Mouse (Mus musculus): ENCODE measurements around the gene Shd. TPM values are rescaled to one million over a fixed set of nuclear protein-coding genes. Genes with fewer than 3 reads are reported as not detected.

Gene Shd
- polyA plus RNA-seq, 1 experiment = not detected

DNA sequence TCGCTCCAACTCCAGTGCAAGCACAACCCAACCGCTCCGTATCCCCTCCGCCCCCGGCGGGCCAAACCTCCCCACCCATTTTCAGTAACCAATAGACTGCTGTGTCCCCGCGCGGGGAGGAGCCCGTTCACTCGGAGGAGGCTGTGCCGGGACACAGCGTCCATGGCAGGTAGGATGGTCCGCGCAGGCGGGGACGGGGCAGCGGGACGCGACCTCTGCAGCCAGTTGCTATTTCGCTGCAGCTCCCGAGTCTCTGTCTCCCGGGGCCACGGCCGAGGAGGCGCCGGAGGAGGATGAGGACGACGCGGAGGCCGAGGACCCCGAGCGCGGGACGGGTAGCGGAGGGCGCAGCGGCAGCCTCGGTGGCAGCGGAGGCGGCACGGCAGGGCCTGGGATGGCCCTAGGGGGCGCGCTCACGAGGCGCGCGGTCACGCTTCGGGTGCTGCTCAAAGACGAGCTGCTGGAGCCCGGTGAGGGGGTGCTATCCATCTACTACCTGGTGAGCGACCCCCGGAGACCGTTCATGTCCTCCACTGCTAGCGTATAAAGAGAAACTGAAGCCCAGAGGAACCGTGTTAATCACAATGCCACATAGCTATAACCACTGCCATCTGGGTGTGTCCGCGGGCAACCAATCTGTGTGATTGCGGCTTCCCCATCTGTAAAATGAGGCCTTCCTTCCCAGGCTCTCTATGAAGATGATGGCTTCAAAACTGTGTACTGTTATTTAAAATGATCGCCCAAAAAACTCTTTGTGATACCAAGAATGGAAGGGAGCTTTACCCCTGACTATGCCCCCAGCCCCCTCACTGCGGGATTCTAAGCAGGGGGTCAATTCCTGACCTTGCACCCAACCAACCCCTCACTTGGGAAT is 39.1 kb downstream of the Shd start:
- Histone ChIP-seq H3K4me1 (ENCODE audit: control insufficient read depth, insufficient read depth, low read length) (peaks cover 14% of the 10 kb centered on the region), H3K27ac (ENCODE audit: insufficient read depth, low read depth, low read length) (no peak overlapping the region; the same call in 1 of the 2 replicates), H3K4me3 (ENCODE audit: insufficient read depth, low read depth, low read length) (peak overlapping the region; percentile 58)
- TF ChIP-seq POLR2A (IDR thresholded peaks at IDR 0.05; ENCODE audit: insufficient read depth, low read depth, low read length) = peak; percentile 74
- TF ChIP-seq CTCF (IDR thresholded peaks at IDR 0.05; ENCODE audit: insufficient read depth, low read depth, low read length) = peak; percentile 32; the same call in 1 of the 2 replicates
- WGBS = under 1% methylated on average over 55 of the region's 62 CpGs

- WGBS = 48% methylated on average over 2 of the region's 2 CpGs
Measured at GRCm38 (mm10) chr17:56009962-56010240, 39.6 kb downstream of the Shd start.

DNA sequence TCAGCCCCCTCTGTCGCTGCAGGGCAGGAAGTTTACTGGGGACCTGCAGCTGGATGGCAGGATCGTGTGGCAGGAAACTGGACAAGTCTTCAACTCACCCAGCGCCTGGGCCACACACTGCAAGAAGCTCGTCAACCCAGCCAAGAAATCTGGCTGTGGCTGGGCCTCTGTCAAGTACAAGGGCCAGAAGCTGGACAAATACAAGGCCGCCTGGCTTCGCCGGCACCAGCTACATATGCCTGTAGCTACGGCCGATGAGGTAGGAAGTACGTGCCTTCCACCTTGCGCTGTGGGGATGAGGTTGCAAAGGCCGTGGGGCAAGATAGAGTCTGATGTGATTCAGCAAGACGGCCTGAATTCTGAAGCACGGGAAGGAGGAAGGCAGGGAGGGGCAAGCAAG is 40.0 kb downstream of the Shd start:
- Histone ChIP-seq H3K4me3 (ENCODE audit: insufficient read depth, low read depth, low read length) (no peak overlapping the region), H3K4me1 (ENCODE audit: control insufficient read depth, insufficient read depth, low read length) (peaks cover 14% of the 10 kb centered on the region), H3K27ac (ENCODE audit: insufficient read depth, low read depth, low read length) (no peak overlapping the region)
- TF ChIP-seq POLR2A (IDR thresholded peaks at IDR 0.05; ENCODE audit: insufficient read depth, low read depth, low read length) (no peak), CTCF (IDR thresholded peaks at IDR 0.05; ENCODE audit: insufficient read depth, low read depth, low read length) (no peak)
- 65% methylated on average over 14 of the region's 14 CpGs for WGBS

More at GRCm38 (mm10) chr17:56009962-56010240, 39.6 kb downstream of the Shd start:
- no peak for TF ChIP-seq POLR2A (IDR thresholded peaks at IDR 0.05; ENCODE audit: insufficient read depth, low read depth, low read length)
- no peak for TF ChIP-seq CTCF (IDR thresholded peaks at IDR 0.05; ENCODE audit: insufficient read depth, low read depth, low read length)
- H3K27ac ChIP-seq (ENCODE audit: insufficient read depth, low read depth, low read length) = no peak overlapping the region
- peak overlapping the region; percentile 58; the same call in 1 of the 2 replicates for H3K4me3 ChIP-seq (ENCODE audit: insufficient read depth, low read depth, low read length)
- peaks cover 14% of the 10 kb centered on the region for H3K4me1 ChIP-seq (ENCODE audit: control insufficient read depth, insufficient read depth, low read length)

- Histone ChIP-seq H3K27ac (ENCODE audit: insufficient read depth, low read depth, low read length) (no peak overlapping the region), H3K4me1 (ENCODE audit: control insufficient read depth, insufficient read depth, low read length) (peaks cover 14% of the 10 kb centered on the region), H3K4me3 (ENCODE audit: insufficient read depth, low read depth, low read length) (no peak overlapping the region)
- 14% methylated on average over 9 of the region's 9 CpGs for WGBS
- TF ChIP-seq POLR2A (IDR thresholded peaks at IDR 0.05; ENCODE audit: insufficient read depth, low read depth, low read length) = no peak
- peak; percentile 92 for TF ChIP-seq CTCF (IDR thresholded peaks at IDR 0.05; ENCODE audit: insufficient read depth, low read depth, low read length)
Measured at GRCm38 (mm10) chr17:56010681-56011080, 40.4 kb downstream of the Shd start.

DNA sequence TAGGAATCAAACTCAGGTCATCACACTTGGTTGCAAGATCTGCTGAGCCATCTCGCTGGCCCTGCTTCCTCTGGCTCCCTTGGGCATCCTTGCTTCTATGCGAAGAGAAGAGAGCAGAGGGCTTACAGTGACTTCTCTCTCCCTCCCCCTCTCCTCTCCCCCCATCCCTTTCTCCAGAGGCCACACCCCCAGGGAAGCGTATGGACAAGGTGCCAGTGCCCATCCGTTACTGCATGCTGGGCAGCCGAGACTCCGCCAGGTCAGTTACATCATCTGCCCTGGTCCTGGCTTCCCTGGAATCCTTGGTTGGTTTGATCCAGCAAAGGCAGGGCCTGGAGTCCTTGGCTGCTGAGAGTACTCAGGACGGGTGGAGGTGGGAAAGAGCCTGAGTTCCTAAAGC is 41.2 kb downstream of the Shd start:
- Histone ChIP-seq H3K4me1 (ENCODE audit: control insufficient read depth, insufficient read depth, low read length) (peaks cover 14% of the 10 kb centered on the region), H3K27ac (ENCODE audit: insufficient read depth, low read depth, low read length) (no peak overlapping the region), H3K4me3 (ENCODE audit: insufficient read depth, low read depth, low read length) (no peak overlapping the region)
- WGBS = 90% methylated on average over 7 of the region's 7 CpGs
- no peak for TF ChIP-seq CTCF (IDR thresholded peaks at IDR 0.05; ENCODE audit: insufficient read depth, low read depth, low read length)
- no peak for TF ChIP-seq POLR2A (IDR thresholded peaks at IDR 0.05; ENCODE audit: insufficient read depth, low read depth, low read length)

- no peak for TF ChIP-seq POLR2A (IDR thresholded peaks at IDR 0.05; ENCODE audit: insufficient read depth, low read depth, low read length)
- 94% methylated on average over 9 of the region's 9 CpGs for WGBS
- Histone ChIP-seq H3K27ac (ENCODE audit: insufficient read depth, low read depth, low read length) (no peak overlapping the region), H3K4me1 (ENCODE audit: control insufficient read depth, insufficient read depth, low read length) (peaks cover 10% of the 10 kb centered on the region; the same call in 1 of the 2 replicates), H3K4me3 (ENCODE audit: insufficient read depth, low read depth, low read length) (no peak overlapping the region)
Measured at GRCm38 (mm10) chr17:56015293-56015692, 45.0 kb downstream of the Shd start.

DNA sequence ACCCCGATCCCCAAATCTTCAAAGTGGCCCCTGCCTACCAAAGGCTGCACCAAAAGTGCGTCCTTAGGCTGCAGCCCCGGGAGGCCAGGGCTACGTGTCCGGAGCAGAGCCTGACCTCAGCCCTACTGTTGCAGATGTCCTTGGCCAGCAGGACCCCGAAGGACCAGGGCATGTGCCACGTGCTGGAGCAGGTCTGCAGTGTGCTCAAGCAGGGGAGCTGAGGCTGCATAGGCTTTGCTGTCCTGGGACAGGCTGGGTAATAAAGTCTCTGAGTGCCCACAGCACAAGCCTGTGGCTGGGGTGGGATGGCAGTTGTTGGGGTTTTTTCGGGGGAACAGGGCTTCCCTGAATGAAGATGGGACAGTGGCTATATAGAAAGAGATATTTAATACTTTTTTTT is 46.1 kb downstream of the Shd start:
- Histone ChIP-seq H3K4me1 (ENCODE audit: control insufficient read depth, insufficient read depth, low read length) (peaks cover 14% of the 10 kb centered on the region), H3K4me3 (ENCODE audit: insufficient read depth, low read depth, low read length) (no peak overlapping the region), H3K27ac (ENCODE audit: insufficient read depth, low read depth, low read length) (no peak overlapping the region)
- TF ChIP-seq CTCF (IDR thresholded peaks at IDR 0.05; ENCODE audit: insufficient read depth, low read depth, low read length) (no peak), POLR2A (IDR thresholded peaks at IDR 0.05; ENCODE audit: insufficient read depth, low read depth, low read length) (no peak)
- 93% methylated on average over 8 of the region's 8 CpGs for WGBS

DNA sequence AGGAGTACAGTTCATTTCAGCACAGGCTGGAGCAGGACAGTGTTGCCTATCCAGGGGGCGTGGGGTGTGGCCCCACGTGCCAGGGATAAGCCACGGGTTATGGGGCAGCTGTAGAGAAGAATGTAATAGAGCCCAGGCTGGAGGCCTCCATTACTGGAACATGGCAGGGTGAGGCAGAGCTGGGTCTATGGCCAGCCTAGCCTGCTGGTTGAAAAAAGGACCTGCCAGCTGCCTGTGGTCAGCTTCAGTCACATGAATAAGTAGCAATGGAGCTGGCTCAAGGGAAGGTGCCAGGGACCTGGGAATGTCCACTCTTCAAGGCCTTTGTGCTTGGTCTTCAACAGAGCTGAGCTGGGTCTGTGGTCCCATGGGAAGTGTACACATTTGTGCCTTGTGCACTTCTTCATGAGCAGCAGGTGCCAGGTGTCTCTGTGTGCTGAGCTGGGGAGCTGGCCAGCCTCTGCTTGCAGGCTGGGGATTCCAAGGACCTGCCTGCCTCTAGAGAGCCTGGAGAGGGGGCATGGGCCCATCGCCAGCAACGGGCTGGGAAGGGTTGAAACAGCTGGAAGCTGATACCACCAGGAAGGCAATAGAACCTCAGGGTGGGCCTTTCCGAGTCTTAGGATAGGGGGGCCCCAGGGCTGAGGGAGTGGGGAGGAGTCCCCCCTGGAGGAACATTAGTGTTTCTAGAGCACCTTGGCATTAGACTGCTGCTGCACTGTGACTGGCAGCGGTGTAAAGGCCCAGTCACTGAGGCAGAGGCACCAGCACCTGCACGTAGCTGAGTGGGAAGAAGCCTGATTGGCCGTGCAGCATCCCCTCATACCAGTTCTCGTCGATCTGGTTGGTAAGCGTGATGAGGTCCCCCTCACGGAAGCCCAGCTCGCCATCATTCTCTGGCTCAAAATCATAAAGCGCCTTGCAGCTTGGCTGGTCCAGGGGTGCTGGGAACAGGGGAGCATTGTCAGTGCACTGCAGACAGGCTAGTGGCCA is 46.8 kb downstream of the Shd start:
- no peak overlapping the region for H3K4me3 ChIP-seq (ENCODE audit: insufficient read depth, low read depth, low read length)
- peaks cover 20% of the 10 kb centered on the region for H3K4me1 ChIP-seq (ENCODE audit: control insufficient read depth, insufficient read depth, low read length)
- TF ChIP-seq CTCF (IDR thresholded peaks at IDR 0.05; ENCODE audit: insufficient read depth, low read depth, low read length) (no peak), POLR2A (IDR thresholded peaks at IDR 0.05; ENCODE audit: insufficient read depth, low read depth, low read length) (no peak)
- H3K27ac ChIP-seq (ENCODE audit: insufficient read depth, low read depth, low read length) = no peak overlapping the region
- WGBS = 79% methylated on average over 15 of the region's 15 CpGs

GRCm38 (mm10) chr17:56017848-56018247 is 47.6 kb downstream of the Shd start:
- TF ChIP-seq CTCF (IDR thresholded peaks at IDR 0.05; ENCODE audit: insufficient read depth, low read depth, low read length) (no peak), POLR2A (IDR thresholded peaks at IDR 0.05; ENCODE audit: insufficient read depth, low read depth, low read length) (no peak)
- WGBS = 91% methylated on average over 7 of the region's 7 CpGs
- H3K4me3 ChIP-seq (ENCODE audit: insufficient read depth, low read depth, low read length) = no peak overlapping the region
- H3K27ac ChIP-seq (ENCODE audit: insufficient read depth, low read depth, low read length) = no peak overlapping the region
- H3K4me1 ChIP-seq (ENCODE audit: control insufficient read depth, insufficient read depth, low read length) = peaks cover 28% of the 10 kb centered on the region
